Mouse (Mus musculus) T-helper 1 cell (primary cell): ENCODE measurements around the gene Tbc1d30.
"Not testable (repeated sequence)": the region's sequence is repeated elsewhere in the genome, so short reads cannot be mapped to it uniquely, and the experiment has no call there.

Experiments used
- in situ Hi-C: fragments of 300-600 bp; cut with MboI, MseI; formaldehyde crosslinking; loops from one replicate; pipeline ENCODE4 v1.15.1; 2025; ENCODE audit warnings: high pct_unique_total_duplicates

Gene Tbc1d30

GRCm38 (mm10) chr10:121365781-121366272, 14.7 kb upstream of the Tbc1d30 start:
- in situ Hi-C loops: no loop called here

DNA sequence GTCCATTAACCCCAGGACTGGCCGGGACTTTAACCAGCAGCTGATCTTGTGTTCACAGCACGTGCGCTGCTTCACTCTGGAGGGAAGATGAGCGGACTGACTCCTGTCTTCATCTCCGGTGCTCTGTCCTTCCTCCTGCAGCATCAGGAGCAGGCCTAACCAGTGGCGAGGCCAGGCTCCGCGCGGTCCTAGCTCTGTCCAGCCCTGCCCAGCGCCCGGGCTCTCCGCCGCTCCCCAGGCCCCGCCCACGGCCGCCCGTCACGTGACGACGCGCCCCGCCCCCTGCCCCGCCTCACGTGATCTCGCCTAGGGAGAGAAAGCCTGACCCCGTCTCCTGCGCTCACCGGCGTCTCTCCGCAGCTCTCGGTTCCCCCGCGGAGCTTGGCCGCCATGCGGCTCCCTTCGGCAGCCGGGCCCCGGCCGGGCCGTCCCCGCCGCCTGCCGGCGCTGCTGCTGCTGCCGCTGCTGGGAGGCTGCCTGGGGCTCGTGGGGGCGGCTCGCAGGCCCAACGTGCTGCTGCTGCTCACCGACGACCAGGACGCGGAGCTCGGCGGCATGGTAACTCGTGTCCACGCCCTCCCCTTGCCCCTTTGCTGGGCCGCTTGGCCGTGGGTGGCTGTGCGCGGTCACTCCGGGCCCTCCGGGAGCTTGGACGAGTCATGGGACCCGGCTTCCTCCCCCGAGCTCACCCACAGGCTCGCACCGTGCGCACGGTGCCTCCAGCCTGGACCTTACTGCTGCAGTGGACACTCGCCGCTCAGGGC, 13.9 kb upstream of the Tbc1d30 start, which contains the start of gene Gns:
Gene Gns (plus strand): TSS at position 290 of the 764 bp plus-strand sequence.
- in situ Hi-C loops: no loop called here

DNA sequence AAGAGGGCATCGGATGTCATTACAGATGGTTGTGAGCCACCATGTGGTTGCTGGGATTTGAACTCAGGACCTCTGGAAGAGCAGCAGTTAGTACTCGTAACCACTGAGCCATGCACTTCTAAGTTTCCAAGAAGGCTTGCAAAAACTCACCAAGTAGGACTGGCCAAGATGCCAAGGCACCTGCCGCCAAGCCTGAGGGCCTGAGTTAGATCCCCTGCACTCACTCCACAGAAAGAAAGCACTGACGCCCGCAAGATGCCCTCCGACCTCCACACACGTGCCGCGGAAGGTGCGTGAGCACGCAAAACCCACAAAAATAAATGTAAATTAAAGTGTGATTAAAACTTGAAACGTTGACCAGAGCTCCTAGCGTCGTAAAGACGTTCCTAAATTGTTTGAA, 13.2 kb upstream of the Tbc1d30 start:
- in situ Hi-C loops: no loop called here

DNA sequence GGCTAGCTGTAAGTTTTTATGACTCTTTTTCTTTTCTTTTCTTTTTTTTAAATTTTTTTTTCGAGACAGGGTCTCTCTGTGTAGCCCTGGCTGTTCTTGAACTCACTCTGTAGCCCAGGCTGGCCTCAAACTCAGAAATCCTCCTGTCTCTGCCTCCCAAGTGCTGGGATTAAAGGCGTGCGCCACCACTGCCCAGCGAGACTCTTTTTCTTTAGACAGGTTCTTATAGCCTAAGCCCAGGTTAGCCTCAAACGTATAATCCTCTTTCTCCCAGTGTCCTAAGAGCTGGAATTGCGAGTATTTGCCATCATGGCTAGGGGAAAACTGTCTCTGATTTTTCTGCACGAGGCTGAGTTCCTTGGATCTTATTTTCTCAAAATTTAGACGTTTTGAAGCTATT, 12.1 kb upstream of the Tbc1d30 start:
- in situ Hi-C loops: no loop called here

- in situ Hi-C loops: no loop called here
Observed at GRCm38 (mm10) chr10:121360358-121360757, 9.3 kb upstream of the Tbc1d30 start.

DNA sequence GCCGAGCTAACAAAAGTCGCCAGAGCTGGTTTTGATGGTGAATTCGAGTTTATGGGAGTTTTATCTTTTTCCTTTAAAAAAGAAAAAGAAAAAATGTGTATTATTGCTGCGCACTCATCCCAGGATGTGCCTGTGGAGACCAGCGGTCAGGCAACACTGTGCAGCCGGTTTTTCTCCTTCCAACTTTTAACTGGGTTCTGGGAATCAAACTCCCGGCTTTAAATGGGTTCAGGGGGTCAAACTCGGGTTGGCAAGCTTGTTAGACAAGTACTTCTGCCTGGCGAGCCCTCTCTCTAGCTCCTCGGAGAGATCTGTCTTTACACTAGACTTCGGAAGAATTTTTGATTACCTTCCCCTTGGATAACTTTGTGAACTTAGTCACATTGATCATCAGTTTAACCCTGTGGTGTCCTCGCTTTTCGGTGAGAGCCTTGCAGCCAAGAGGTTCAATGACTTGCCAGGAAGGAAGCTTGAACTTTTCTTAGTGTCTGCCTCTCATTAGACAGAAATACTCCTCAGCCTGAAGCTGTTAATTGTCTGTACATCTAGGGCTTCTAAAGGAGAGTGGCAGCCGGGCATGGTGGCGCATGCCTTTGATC, 713 bp upstream of the Tbc1d30 start:
- in situ Hi-C loops: no loop called here

GRCm38 (mm10) chr10:121350357-121351065, 567 bp downstream of the Tbc1d30 start:
- in situ Hi-C loops: no loop called here

GRCm38 (mm10) chr10:121349244-121349643, 1.8 kb downstream of the Tbc1d30 start:
- in situ Hi-C loops: no loop called here

DNA sequence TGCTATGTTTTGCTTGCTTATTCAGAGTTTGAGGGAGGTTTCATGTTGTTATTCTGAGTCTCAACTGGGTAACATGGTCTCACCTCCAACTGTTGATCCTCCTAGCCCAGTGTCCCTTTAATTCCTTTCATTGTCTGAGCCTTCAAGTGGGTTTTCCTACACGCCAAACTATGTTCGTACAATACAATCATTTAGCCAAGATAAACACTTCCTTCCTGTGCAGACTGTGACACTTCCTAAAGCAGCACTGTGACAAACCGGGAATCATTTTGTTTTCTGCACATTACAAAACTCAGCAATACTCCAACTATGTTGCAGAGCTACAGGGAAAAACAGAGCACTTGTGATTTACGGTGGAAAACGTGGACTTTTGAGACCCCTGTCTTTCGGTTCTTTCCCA, 7.2 kb downstream of the Tbc1d30 start:
- in situ Hi-C loops: no loop called here

DNA sequence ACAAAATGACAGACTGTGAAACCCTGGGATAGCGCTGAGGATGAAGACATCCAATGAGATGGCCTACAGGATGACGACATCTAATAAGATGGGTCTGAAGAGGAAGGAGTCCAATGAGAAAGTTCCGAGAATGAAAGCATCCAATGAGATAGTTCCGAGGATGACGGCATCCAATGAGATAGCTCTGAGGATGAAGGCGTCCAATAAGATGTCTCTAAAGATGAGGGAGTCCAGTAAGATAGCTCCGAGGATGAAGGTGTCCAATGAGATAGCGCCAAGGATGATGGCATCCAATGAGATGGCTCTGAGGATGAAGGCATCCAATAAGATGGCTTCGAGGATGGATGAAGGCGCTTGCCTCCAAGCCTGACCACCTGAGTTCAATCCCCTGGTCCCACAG, 8.8 kb downstream of the Tbc1d30 start:
- in situ Hi-C loops: no loop called here

DNA sequence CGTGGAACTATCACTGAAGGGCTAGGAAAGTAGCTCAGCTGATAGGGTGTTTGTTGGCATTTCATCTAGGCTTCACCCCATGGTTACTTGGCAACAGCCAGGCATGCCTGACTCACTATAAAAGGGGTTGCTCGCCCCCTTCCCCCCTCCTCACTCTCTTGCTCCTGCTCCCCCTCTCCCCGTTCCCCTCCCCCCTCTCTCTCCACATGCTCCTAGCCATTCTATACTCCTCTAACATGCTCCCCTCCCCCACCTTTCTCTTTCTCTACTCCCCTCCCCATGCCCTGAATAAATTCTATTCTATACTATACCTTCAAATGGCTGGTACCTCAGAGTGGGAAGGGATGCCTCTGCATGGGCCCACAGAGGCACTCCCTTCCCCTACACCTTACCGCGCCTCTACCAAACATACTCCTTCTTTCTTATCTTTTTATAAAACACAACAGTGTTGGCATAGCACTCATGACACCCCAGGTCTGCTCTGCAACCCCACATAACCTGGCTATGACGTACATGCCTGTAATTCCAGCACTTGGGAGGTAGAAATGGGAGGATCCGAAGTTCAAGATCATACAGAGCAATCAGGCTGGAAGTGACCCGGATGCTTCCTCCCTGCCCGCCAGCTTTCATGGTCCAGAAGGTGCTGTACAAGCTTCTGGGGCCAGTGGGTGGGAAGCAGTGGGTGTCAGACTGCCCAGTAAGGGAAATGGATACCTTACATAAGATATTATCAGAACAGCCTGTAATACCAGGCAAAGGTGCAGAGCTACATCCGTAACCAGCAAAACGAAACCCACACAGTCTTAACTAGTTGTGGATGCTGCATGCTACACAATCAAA, 10.1 kb downstream of the Tbc1d30 start:
- in situ Hi-C loops: no loop called here

- in situ Hi-C loops: not testable (repeated sequence)
Observed at GRCm38 (mm10) chr10:121336536-121336935, 14.5 kb downstream of the Tbc1d30 start.

- in situ Hi-C loops: no loop called here
Observed at GRCm38 (mm10) chr10:121334576-121334975, 16.5 kb downstream of the Tbc1d30 start.

DNA sequence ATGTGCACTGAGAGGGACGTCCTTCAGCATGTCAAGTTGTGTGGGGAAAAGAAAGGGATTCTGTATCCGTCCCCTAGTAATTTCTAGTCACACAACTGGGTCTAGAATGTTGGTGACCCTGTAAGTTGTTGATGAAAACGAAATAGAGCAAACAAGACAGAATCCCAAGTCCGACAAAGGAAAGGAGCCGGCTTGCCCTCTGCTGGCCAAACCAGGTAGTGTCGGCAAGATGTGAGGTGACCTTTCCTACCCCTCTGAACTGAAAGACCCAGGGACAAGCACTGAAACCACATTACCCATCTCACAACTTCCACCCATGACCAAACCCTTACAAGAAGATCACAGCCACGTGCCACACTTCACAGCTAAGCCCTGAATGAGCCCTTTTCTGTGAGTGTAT, 20.1 kb downstream of the Tbc1d30 start:
- in situ Hi-C loops: no loop called here

DNA sequence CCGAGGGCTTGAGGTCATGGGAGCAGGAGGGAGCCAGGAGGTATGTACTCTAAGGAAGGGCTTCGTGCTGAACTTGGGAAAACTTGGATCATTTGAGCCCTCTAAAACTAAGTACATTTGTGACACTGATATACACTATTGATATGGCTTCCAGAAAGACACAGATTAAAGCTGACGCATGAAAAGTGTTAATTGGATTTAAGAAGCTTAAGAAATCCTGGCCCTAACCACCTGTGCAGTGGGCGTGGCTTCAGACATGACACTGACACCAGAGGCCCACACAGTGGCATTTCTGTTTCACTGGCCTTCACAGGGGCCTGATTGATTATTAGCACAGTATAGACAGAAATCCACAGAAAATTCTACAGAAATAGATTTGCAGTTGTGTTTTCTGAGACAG, 21.5 kb downstream of the Tbc1d30 start:
- in situ Hi-C loops: no loop called here

DNA sequence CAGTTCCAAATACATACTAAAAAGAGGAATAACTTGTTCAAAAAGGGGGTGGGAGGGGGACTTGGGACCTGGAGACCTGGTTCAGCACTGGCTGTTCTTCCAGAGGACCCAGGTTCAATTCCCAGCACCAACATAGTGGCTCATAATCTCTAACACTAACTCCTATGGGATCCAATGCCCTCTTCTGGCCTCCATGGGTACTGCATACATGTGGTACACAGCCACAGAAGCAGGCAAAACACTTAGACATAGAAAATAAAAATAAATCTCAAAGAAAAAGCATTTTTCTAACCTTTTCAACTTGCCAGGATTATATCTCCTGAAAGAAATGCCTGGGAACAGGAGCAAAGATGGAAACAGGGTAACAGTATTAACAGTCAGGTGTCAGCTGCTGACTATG, 24.9 kb downstream of the Tbc1d30 start:
- in situ Hi-C loops: no loop called here

DNA sequence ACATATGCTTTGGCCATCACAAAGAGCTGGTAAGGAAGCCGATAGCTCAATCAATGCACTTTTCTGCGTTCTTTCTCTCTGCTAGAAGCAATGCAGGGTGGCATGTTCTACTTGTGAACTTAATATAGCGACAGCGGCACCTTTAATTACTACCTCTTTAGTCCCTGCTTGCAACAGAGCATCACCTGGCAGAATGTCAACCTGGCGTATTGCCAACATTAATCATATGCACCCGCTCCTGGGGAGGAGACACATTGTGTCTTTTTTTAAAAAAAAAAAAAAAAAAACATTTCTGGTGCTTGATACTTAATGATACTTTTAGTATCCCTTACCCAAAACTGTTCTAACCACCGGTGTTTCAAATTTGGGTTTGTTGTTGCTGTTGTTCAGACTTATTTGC, 27.6 kb downstream of the Tbc1d30 start:
- in situ Hi-C loops: no loop called here

DNA sequence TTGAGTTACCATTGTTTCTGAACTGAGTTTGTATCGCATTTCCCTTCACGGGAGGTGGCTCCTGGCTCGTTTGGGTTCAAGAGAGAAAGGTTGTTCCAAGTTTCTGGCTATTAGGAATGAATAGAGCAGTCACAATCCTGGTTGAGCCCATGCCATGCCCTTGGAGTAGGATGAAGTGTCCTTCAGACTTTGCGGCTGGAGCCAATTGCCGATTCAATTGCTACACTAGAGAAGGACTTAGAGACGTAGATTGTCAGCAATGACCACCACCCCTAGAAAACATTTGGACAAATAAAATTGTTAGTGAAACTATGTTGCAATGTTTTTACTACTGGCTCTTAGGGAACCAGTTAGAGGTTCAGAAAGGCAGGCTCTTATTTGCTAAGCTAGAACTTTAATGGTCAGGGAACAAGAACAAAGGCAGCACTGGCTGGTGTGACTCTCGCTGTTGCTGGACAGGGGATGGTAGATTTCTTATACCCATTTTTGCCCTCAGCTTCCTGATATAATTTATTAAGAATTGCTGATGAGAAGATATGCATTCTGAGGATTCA, 32.6 kb downstream of the Tbc1d30 start:
- in situ Hi-C loops: no loop called here

GRCm38 (mm10) chr10:121316361-121316760, 34.7 kb downstream of the Tbc1d30 start:
- in situ Hi-C loops: no loop called here

DNA sequence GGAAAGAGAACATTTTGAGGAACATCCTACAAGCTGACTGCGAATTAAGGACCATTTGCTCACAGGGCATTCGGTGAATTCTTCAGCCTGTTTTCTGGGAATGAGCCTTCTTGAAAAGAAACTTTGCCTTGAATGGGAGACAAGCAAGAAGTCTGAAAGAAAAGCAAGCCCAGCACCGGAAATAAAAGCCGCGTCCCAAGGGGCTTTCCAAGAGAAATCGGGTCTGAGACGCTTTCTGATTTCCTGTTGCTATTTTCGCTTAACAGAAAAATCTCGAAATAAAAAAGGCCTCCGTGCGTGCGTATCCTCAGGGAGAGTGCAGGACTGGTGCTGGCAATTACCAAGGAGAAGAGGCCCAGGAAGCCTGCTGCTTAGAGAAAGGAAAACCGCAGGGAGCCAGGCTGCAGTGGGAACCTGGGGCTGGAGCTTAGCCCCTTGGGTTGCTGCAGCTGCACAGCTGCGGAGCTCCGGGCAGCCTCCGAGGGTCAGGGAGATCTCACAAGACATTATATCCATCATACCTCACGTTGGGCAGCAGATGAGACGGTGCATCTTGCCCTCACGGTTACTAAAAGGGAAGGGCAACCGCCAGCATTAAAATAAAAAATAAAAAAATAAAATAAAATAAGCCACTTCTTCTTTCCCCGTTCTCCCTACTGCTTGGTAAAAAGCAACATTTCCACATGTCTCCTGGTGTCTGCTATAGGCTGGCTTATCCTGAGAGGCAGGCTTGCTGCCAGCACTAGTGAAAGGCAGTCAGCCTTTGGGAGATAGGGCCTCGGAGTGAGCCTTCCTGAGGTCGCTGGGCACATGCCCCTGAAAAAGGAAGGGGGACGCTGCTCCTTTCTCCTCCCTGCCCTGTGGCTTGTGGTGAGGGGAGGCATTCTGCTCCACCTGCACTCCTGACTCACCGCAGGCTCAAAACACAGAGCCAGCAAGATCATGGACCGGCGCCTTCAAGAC, 35.5 kb downstream of the Tbc1d30 start:
- in situ Hi-C loops: no loop called here
